Mouse (Mus musculus) spleen, adult 2 months (tissue): ENCODE data around the gene Neurl4.

Experiments used
- CTCF ChIP-seq: fragments of 200-500 bp; IDR thresholded peaks from 2 replicates; pipeline ENCODE4 v1.5.1; 2011; ENCODE audit warnings: mild to moderate bottlenecking, inconsistent platforms; ENCODE audit not compliant: insufficient read depth, insufficient read length, insufficient replicate concordance; ENCODE audit errors: extremely low read depth
- POLR2A ChIP-seq: fragments of 200-500 bp; IDR thresholded peaks from 2 replicates; pipeline ENCODE4 v1.6.1; 2011; ENCODE audit warnings: low read depth, low read length, inconsistent platforms

- TF ChIP-seq POLR2A (no peak), CTCF (no peak)
Measured at GRCm38 (mm10) chr11:69911701-69912100, 10.8 kb downstream of the Neurl4 start.
